Mouse (Mus musculus) left cerebral cortex, postnatal 36 days (tissue): ENCODE results near the gene Fem1b. TPM values are rescaled to one million over a fixed set of nuclear protein-coding genes. Genes with fewer than 3 reads are reported as not detected.

Experiments
- DNase-seq, 2 experiments: peaks; one replicate each; pipeline ENCODE4 v3.0.0; 2021 to 2022; ENCODE audit warnings: low spot score in 2 of 2, mixed read lengths in 1 of 2
- intact Hi-C: fragments of 180-260 bp; cut with DNase I; formaldehyde crosslinking; loops from one replicate; pipeline ENCODE4 v1.15.1; 2025
- total RNA-seq, 2 experiments: library from RNA; stranded (reverse); gene quantifications; 2 replicates each; pipeline ENCODE4 v1.2.3; 2021

The Fem1b gene
- total RNA-seq, 2 experiments from 2014 or later = 98.6 to 100 TPM

- DNase-seq = peak in 1 of 2 experiments; percentile 48
- intact Hi-C loops = no loop called here
Measured at GRCm38 (mm10) chr9:62786721-62787120, 25.0 kb downstream of the Fem1b start.

- intact Hi-C loops = loop anchor here (5.0 kb wide), 1 partner anchor 43 kb away; no protein-coding TSS in a partner anchor
Measured at GRCm38 (mm10) chr9:62784233-62784632, 27.5 kb downstream of the Fem1b start.

GRCm38 (mm10) chr9:62782976-62783781 is 28.6 kb downstream of the Fem1b start:
- intact Hi-C loops = loop anchor here (2.0 to 5.0 kb wide), 2 partner anchors 24 to 44 kb away; no protein-coding TSS in a partner anchor
- peak; percentile 85 for DNase-seq

More at GRCm38 (mm10) chr9:62784233-62784632, 27.5 kb downstream of the Fem1b start:
- no peak for DNase-seq

GRCm38 (mm10) chr9:62781965-62782364 is 29.8 kb downstream of the Fem1b start:
- DNase-seq = peak in 1 of 2 experiments; percentile 22
- intact Hi-C loops = loop anchor here (2.0 to 5.0 kb wide), 2 partner anchors 23 to 45 kb away; no protein-coding TSS in a partner anchor

GRCm38 (mm10) chr9:62778721-62779120 is 33.0 kb downstream of the Fem1b start:
- no peak for DNase-seq
- intact Hi-C loops = loop anchor here (5.0 kb wide), 2 partner anchors 221 to 491 kb away; no protein-coding TSS in a partner anchor

GRCm38 (mm10) chr9:62777461-62777860 is 34.3 kb downstream of the Fem1b start:
- intact Hi-C loops = loop anchor here (5.0 kb wide), 2 partner anchors 220 to 490 kb away; no protein-coding TSS in a partner anchor
- peak; percentile 59 to 65 for DNase-seq

- no peak for DNase-seq
- intact Hi-C loops = loop anchor here (5.0 kb wide), 2 partner anchors 218 to 488 kb away; no protein-coding TSS in a partner anchor
Measured at GRCm38 (mm10) chr9:62775464-62775863, 36.3 kb downstream of the Fem1b start.

GRCm38 (mm10) chr9:62772746-62773145 is 39.0 kb downstream of the Fem1b start:
- no peak for DNase-seq
- intact Hi-C loops = no loop called here

GRCm38 (mm10) chr9:62768361-62768760 is 43.4 kb downstream of the Fem1b start:
- intact Hi-C loops = no loop called here

GRCm38 (mm10) chr9:62767464-62767863 is 44.3 kb downstream of the Fem1b start:
- DNase-seq = no peak
- intact Hi-C loops = no loop called here

More at GRCm38 (mm10) chr9:62768361-62768760, 43.4 kb downstream of the Fem1b start:
- no peak for DNase-seq

- intact Hi-C loops = no loop called here
- DNase-seq = peak; percentile 43 to 45
Measured at GRCm38 (mm10) chr9:62765346-62765745, 46.4 kb downstream of the Fem1b start.

GRCm38 (mm10) chr9:62763478-62763877 is 48.3 kb downstream of the Fem1b start:
- peak in 1 of 2 experiments; percentile 52 for DNase-seq
- intact Hi-C loops = loop anchor here (5.0 kb wide), 1 partner anchor 271 kb away; no protein-coding TSS in a partner anchor

GRCm38 (mm10) chr9:62759601-62760000 is 52.1 kb downstream of the Fem1b start:
- DNase-seq = no peak
- intact Hi-C loops = loop anchor here (2.0 kb wide), 1 partner anchor 23 kb away; no protein-coding TSS in a partner anchor

- intact Hi-C loops = loop anchor here (2.0 kb wide), 1 partner anchor 25 kb away; no protein-coding TSS in a partner anchor
- DNase-seq = peak; percentile 70 to 75
Measured at GRCm38 (mm10) chr9:62758288-62758687, 53.4 kb downstream of the Fem1b start.

GRCm38 (mm10) chr9:62750381-62750780 is 61.4 kb downstream of the Fem1b start:
- intact Hi-C loops = no loop called here
- no peak for DNase-seq

- intact Hi-C loops = no loop called here
- DNase-seq = peak in 1 of 2 experiments; percentile 11
Measured at GRCm38 (mm10) chr9:62749666-62750065, 62.1 kb downstream of the Fem1b start.

- intact Hi-C loops = no loop called here
- DNase-seq = no peak
Measured at GRCm38 (mm10) chr9:62746646-62747045, 65.1 kb downstream of the Fem1b start.

GRCm38 (mm10) chr9:62744558-62745275 is 67.0 kb downstream of the Fem1b start:
- DNase-seq = no peak
- intact Hi-C loops = no loop called here
